Mouse (Mus musculus): ENCODE measurements around the gene Cers6.

DNA sequence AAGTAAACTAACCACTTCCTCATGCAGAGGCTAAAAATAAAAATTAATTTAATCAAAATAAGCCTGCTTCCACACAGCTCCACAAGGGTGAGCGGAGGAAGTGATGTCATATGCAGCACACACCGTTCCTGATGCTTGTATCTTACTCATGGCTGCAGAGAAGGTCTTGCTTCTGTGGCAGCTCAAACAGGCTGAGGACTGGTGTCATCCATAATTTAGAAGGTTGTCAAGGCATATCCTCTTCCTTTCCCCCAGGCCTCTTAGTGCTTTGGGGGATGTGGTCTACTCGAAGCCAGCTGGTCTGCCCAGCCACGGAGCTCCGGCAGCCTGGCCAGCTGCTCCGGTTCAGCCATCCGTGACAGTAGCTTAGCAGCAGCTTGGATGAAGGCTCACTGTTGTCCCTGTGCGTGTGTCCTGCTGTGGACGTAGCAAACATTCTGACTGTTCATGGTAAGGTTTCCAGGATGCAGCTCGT is 267.7 kb downstream of the Cers6 start:
- TF ChIP-seq CTCF (conservative IDR thresholded peaks at IDR 0.05; ENCODE audit: low read length) (no peak), NANOG (IDR thresholded peaks at IDR 0.05; ENCODE audit: borderline replicate concordance, low read length) (no peak), POU5F1 (IDR thresholded peaks at IDR 0.05; ENCODE audit: borderline replicate concordance, low read length) (no peak)

All from E14TG2a.4 (cell line).